Mouse (Mus musculus): ENCODE results near the gene Bco1.
A peak's percentile ranks its signal among the peaks of the same experiment; 100 is the strongest.

The Bco1 gene

DNA sequence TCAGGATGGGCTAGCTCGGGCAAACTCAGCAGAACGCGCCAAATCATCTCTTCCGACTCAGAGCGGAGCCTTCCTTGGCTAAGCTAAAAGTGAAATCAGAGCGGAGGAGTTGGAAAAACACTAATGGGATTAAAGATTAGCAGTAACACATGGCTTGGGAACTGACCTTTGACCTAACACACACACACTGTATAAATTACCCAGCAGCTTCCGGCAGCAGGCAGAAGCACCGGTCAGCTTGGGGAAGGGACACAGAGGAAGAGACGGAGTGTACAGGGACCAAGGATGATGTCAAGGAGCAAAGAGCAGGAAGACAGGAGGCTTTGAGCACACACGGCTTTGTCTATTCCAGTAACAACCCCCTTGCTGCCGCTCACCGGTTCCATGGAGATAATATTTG is at the start of gene Bco1:
Gene Bco1, plus strand, starts transcription at position 208 of the 400 bp plus-strand sequence.
- no peak for DNase-seq

DNA sequence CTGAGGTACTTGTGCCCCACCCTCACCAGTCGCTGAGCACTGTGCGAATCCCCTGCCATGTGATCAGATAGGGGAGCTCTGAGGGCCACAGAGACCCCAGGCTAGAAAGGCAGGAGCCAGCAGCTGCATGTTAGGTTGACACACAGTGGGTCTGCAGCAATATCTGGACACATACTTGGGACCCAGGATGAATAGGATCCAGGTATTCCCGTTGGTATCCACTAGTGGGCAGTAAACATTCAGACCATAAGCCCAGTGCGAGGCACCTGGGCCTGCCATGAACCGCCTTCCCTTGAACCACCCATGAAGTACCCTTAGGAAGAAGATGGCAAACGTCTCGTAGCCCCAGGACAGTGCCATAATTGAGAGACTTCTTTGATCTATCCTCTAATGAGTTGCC is 46.2 kb upstream of the Bco1 start:
- no peak for DNase-seq

DNA sequence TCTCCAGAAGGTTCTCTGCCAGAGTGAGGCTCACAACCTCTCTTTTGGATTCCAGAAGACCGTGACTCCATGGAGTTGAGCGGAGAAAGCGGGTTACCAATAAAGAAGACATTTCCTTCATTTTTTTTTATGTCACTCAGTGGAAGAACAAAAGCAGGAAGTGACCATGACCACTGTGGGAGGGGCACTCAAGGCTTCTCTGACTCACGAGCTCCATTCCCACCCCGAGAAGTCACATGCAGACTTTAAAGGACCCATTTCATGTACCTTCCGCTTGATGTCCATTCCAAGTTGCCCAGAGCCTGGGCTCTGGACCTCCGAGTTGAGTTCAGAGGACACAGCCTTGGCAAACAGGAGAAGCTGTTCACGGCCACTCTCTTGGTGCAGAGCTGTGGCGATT is 44.9 kb upstream of the Bco1 start:
- DNase-seq = no peak

DNA sequence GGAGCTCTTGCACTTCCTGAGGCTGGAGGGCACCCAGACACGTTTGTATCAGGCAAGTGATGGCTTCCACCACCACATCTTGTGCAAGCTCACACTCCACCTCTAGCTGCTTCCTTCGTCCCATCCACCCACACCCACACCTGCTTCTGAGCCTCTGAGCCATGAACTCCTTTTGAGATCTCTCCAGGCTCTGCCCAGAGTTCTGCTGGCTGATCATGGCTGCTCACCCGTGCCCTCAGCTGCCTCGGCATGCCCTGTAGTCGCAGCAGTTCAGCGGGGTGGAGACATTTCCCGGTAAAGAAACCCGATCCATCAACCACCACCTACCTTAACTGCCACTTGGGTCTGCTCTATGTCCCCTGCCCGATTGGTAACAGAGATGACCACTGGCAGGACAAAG is 44.3 kb upstream of the Bco1 start:
- DNase-seq = no peak

DNA sequence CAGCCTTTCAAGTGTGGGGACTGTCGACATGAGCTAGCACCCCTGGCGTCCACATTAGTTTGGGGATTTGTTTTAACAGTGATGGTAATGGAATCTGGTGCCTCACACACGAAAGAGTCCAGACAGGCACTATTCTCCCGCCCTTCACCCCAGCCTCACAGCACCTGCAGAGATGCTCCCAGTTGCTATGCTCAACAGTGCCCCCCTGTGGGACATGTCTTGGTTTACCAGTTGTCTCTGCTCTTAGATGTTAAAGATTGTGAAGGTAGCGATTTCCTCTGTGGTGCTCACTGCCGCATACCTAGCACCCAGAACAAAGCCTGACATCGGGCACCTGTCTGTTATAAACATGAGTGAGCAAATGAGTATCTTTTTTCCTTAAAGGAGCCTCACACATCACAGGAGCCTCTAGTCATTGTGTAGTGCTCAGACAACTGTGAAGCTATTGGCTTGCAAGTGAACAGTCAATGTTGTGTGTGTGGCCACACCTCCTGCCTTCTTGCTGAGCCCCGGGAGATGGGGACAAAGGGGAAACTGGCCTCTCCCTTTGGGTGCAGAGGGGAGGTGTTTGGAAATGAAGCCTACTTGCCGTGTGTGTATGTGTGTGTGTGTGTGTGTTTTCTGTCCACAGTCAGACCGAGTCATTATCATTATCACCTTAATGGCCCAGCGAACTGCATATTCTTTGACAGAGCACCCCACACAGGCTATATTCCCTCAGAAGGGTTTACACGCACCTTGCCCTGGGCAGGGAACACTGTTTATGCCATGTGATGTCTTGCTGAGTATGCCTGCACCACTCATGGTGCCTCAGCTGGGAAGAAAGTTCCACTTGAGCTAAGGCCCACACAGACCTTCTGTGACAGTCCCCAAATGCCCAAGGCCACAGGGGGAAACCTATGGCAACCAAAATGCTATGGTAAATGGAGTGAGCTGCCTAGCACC is 42.2 kb upstream of the Bco1 start:
- DNase-seq = peak in 1 of 2 experiments; percentile 6

DNA sequence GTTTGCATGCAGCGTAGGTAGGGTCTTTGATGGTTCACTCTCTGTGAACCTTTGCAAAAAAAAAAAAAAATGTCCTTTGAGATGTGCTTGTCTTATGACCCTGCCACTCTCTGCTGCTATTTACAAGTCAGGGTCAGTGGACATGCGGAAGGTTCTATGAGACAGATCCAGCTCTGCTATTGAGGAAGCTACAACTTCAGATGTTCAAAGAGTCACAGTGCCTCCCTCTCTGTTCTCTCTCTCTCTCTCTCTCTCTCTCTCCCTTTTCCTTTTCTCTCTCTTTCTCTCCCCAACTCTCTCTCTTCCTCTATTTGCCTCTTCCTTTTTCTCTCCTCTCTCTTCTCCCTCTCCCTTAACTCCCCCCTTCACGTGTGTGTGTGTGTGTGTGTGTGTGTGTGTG is 41.5 kb upstream of the Bco1 start:
- no peak for DNase-seq

DNA sequence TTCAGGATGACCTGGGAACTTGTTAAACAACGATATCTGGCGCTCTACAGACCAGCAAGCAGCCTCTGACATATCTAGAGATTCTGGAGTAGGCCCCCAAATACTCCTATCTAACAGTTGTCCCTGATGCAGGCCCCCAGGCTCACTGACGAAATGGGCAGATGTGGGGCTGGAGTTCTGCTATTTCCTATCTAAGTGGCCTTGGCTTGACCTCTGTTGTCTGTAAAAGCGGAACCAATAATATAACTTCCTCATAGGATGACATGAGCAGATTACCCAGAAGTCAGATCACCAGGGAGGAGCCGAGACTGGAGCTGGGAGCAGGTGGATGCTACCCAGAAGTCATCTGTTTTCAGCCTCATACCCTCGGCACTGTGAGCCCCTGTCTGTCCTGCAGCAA is 40.6 kb upstream of the Bco1 start:
- DNase-seq = no peak

DNA sequence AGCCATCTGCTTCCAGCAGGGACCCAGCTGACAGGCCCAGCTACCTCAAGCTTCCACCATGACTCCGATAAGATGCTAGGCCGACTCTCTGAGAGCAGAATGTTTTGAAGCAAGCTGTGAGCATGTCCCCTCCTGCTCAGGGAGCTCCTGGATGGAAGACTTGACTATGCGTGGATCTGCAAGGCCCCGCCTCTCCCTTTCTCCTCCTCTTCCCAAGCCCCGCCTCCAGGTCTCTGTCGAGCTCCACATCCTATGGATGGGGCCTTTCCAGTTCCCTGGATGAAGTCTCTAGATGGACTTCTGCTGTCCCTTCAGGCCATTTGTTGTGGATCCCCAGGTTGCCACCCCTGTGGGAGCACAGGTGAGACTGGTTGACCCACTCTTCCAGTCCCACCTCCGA is 36.6 kb upstream of the Bco1 start:
- DNase-seq = no peak

DNA sequence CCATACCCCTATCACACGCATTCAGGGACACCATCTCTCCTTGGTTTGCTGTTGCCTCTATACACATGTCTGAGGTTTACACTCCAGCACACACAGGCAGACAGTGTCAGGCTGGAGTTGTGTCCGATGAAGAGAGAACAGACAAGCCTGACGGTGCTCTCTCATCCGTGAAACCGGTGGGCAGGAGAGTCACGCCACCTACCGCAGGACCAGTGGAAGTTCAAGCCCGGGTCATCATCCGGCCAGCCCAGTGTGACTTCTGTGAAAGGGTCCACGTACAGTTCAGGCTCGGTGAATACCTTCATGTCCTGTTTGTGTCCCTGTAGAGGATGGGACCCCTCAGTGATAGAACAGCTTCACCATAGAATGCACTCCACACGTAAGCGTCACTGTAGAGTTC is 35.3 kb upstream of the Bco1 start:
- DNase-seq = no peak

DNA sequence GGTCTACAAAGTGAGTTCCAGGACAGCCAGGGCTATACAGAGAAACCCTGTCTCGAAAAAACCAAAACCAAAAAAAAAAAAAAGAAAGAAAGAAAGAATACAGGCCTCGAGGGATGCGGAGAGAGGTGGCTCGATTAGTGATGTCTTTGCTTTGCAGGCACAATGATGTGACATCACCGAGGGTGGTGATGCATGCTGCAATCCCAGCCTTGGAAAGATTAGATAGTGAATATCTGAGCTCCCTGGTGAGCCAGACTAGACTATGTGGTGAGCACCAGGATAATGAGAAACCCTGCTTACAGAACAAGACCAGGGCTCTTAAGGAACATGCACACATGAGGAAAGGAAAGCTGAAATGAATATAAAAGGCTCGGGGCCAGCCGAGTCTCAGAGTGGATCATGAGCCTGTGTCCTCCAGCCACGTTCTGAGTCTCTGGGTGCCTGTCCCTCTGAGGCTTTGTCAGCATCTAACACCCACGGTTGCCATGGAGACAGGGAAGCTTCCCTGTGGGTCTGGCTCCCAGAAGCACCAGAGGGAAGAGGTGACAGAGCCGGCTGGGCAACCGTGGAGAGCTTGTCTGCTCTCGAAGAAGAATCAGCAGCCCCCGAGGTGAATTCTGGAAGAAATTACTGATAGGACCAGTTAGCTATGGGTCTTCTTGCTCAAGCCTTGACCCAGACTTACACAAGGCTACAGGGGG is 34.3 kb upstream of the Bco1 start:
- DNase-seq = no peak

DNA sequence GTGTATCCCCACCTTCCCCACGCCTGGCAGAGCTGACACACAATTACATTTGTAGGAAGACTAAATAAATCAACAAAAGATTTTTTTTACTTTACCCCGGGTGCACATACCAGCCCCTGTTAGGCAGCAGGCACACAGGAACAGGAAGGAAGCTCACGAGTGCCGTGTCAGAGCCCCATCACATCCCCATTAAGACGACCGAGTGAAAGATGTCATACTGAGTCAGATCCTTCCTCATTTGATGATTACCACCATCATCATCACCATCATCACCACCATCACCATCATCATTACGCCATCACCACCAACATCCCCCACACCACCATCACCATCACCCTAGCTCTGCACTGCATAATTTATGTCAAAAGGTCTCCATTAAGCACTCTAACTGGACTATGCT is 28.7 kb upstream of the Bco1 start:
- DNase-seq = no peak

DNA sequence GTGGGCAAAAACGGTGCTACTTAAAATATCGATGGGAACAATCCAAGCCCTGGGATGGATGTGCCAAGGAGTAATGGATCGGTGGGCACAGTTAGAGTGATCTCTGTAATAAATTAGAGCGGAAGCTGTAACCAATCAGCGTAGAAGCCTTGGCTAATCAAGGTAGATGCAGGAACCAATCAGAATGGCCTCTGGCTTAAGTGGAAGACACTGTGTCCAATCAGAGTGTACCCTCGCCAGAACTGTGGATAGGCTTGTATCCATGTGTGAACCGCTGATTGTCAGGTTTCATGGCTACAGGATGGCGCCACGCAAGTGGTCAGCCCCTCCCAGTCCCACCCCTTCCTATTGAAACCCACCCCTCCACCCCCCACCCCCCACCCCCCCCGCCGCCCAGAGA is 28.3 kb upstream of the Bco1 start:
- no peak for DNase-seq

DNA sequence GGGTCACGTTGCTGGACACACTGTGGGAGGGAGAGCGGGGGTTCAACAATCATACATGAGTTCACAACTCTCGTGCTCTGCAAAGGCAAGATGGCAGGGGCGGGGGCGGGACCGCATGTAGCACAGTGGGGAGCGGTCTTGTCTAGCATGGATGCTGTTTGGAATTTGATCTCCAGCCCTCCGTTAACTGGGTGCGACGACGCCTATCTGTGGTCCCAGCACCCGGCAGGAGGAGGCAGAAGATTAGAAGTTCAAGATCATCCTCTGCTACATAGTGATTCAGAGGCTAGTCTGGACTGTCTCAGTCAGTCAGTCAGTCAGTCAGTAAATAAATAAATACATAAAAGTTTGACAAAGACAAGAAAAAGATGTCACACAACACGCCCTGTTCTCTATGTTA is 27.4 kb upstream of the Bco1 start:
- no peak for DNase-seq

DNA sequence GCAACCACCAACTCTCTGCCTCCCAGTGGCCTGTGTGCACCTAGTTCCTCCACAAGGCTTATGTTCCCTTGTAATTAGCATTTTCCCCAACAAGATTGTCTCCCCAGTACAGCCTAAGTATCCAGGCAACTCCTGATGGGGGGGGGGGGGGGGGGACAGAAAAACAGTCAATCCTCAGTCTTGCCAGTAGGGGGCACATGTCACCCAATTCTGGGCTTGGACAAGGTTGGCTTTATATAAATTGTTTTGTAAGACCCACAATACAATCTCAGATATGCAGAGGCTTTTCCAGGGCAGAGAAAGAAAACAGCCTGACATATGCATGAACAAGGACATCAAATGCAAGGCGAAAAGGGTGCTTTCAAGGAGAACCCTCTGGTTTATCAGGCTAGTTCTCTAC is 25.9 kb upstream of the Bco1 start:
- peak in 1 of 2 experiments; percentile 4 for DNase-seq

DNA sequence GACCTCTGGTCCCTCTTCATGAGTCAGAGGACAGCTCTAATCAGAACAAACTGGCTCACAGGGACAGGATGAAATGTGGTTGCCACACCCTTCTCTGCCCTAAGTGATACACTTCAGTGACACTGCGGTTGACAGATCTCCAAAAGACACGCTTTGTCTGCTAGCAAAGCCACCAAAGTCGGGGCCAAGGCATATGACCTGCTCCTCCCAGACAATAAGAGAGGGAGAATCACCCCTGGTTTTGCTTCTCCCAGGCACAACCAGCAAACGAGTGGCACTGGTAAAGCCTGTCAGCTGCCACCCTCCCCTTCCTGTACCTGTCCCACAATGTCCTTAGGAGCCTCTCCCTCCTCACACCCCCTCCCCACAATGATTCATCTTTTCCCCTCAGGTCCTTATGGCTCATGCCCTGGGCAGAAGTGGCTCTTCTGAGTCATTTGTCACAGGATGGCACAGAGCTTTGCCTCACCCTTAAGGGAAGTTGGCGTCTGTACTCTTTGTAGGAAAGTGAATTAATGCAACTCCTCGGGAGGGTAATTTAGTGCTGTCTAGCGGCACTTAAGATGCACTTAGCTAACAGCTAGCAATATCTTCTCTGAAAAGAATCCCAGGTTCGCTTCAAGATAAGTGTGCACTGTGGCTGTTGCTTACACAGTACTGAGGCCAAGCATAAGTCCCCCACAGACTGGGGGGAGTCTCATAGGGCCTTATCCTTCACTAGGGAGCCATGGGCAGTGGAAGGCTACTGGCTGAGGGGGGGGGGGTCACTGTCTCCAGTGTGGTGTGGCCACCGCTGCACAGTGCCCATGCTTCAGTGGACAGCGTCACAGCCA is 21.1 kb upstream of the Bco1 start:
- DNase-seq = no peak

DNA sequence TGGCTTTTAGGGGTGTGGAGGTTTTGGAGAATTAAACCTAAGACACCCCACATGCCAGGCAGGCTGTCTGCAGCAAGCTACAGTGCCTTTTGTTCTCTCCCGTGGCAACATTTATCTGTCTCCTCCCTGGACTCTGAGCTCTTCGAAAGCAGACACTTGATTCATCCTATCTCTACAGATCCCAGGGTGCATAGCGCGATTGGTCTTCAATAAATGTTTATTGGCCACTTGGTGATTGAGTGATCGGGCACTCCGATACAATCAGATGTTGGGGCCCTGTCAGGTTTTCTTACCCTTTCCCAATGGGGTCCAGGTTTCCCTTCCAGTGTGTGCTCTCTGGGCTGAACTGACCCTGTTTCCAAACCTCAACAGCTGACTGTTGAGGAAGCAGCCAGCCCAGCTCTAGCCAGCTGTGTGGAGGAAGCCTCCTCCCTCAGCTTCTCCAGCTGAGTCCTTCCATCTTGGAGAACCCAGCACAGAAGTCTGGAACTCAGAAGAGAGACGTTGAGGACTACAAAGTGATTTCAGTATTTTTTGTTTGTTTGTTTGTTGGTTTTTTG is 17.2 kb upstream of the Bco1 start:
- DNase-seq = no peak

DNA sequence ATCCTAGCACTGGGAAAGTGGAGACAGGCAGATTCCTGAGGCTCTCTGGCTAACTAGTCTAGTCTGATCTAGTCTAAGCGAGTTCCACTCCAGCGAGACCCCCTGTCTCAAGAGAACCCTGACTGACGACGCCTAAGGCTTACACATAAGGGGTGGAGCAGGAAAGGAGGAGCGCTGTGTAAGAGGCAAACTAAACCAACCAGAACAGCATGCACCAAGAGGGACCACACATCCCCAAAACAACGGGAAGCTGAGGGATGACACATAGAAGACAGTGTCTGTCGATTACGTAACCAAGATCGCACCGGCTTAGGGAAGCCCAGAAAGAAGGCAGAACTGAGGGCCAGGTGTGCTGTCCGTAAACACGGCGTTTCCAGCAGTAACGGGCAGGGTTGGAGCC is 16.0 kb upstream of the Bco1 start:
- no peak for DNase-seq

DNA sequence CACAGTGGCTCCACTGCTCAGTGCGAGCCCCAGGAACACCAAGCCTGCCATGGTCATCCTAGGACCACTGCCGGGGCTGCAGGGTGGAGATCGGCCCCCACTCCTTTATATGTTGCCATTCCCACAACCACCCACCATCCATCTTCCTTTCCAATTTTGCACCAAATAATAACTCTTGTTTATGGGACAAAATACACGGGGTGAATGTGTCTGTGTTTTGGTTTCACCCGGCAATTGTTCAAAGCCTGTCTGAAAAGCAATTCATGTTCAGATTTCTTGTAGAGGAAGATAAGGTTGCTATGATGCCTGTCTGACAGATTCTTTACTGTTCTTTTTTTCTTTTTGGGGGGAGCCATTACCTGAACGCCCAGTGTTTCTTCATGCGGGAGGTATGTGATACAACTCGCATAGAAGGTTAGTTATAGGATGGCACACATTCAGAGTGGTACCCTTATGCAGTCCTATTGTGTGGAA is 13.2 kb upstream of the Bco1 start, which contains the start of gene Pkd1l2:
Gene Pkd1l2, minus strand, starts transcription at position 51 of the 474 bp plus-strand sequence.
- no peak for DNase-seq

DNA sequence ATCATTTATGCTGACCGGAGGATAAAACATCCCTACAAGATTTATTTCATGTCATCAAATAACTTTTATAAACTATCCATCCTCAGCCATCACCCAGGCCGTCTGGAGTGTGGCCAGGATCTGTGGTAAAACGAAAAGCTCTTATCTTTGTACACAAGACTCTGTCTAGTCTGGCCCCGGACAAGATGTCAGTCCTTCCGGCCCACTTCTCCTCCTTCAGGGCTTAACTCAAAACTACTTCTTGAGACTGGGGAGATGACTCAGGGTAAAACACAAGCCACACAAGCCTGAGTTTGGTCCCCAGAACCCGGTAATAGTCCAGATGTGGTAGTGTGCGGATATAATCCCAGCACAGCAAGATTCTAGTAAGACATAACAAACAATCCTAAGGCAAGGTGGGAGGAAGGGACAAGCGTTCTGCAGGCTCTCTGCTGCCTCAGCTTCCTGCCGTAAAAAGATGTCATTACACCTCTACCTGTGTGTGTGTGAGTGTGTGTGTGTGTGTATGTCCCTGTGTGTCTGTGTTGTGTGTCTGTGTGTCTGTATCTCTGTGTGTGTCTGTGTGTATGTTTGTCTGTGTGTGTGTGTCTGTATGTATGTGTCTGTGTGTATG is 12.6 kb upstream of the Bco1 start:
- no peak for DNase-seq

DNA sequence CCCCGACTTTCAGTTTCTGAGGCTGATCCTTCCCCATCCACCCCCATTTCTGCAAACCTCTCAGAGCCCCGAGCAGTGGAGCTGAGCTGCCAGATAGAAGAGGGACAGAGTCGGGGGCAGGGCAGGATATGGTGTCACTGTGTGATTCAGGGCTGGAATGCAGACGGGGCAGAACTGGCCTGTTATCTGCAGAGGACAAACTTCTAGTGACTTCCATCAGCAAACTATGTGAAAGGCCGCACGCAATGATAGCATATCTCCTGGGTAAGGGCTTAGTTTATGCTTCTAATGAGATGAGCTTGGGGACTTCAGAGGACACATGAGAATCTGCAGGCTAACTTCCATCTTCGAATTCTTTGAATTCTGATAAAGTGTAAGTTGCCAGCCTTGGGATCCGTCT is 10.1 kb upstream of the Bco1 start:
- no peak for DNase-seq

DNA sequence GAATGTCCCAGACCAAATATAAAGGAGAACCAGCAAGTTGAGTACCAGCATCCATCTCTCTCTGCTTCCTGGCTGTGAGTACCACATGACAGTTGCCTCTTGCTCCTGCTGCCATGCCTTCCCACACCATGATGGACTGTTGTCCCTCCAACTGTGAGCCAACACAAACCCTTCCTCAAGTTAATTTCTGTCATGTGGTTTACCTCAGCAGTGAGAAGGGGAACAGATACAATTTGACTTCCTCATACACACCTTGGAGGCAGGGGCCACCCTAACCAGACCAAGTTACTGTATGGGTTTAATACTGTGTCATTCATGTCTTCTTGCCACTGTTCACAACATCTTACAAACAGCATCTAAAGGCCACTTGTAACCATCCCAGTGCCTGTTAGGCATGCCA is 8.6 kb upstream of the Bco1 start:
- no peak for DNase-seq

DNA sequence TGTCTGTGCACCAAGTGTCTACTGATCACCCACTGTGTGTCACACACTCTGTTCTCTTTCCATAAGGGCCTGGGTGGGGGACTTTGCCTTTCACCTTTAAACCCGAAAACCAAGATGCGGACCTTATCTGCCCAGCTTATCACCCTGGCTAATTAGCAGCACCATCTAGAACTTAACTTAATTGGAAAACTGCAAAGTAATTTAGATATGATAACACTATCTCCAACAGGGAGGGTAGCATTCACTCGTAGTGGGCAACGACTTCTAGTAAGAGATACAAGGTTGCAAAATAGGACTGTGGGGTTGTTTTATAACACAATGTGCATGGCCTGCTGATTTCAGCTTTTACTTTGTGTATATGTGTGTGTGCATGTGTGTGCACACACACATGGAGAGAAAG is 5.9 kb upstream of the Bco1 start:
- DNase-seq = no peak
